Mouse (Mus musculus): ENCODE measurements around the gene Bmx. TPM values are rescaled to one million over a fixed set of nuclear protein-coding genes. Genes with fewer than 3 reads are reported as not detected.
A peak's percentile ranks its signal among the peaks of the same experiment; 100 is the strongest.

Gene Bmx
- 0.46 and 0.74 TPM in 2 replicates for polyA plus RNA-seq (2015; fragmentation: Nextera tagmentation; extraction: Ambion mirVana)

DNA sequence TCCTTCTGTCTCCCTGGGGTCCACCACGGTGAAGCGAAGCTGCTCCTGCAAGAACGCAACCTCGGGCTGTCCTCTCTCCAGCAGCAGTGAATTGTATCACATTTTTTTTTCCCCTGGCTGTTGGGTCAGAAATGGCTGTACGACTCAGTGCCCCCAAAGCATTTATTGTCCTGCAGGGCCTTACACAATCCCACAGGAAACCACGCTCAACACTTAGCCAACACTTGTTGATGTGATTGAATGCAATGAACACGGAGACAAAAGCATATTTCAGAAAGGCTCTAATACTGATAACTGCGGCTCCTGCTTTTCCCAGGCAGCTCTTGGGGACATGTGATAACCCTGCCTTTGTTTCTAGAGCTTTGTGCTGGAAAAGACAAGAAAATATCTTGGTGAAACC lies at the start of gene Bmx:
TSS of gene Bmx (minus strand) at position 137 of the 400 bp plus-strand sequence.
- Histone ChIP-seq H3K4me1 (ENCODE audit: control insufficient read depth, insufficient read depth, low read length) (no peaks in the 10 kb centered on the region), H3K9me3 (replicated peaks; ENCODE audit: control insufficient read depth, low read length, poor library complexity, severe bottlenecking) (no peaks in the 10 kb centered on the region), H3K4me2 (ENCODE audit: low read length) (no peak within 1 kb of the TSS), H3K9ac (ENCODE audit: low read depth, low read length) (no peak within 1 kb of the TSS), H3K36me3 (ENCODE audit: control insufficient read depth, insufficient read depth, low read length) (no peaks in the 10 kb centered on the region), H3K27ac (ENCODE audit: low read length) (no peak within 1 kb of the TSS), H3K27me3 (ENCODE audit: control insufficient read depth, insufficient read depth, low read depth, low read length) (no peaks in the 10 kb centered on the region; the same call in 1 of the 2 replicates), H3K4me3 (ENCODE audit: low read depth, low read length) (no peak within 1 kb of the TSS)
- WGBS: 85% methylated on average over 8 of the region's 8 CpGs
- ATAC-seq: no peak

DNA sequence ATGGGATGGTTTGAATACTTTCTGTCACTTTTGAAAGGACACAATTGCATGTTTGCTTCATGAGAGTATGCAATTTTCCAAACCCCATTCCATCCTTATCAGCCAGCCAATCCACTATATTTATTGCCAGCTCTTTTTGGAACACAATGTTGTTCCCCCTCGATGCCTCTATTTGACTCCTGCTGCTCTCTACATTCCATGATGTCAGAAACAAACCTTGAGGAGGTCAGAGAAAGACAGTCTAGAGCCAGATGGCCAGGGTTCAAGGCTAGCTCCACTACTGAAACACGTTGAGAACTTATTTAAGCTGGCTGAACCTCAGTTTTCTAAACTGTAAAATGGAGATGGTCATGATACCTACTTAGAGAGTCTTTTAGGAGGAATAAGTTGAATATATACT lies 48.3 kb upstream of the Bmx start:
- 68% methylated on average over 2 of the region's 2 CpGs for WGBS
- no peak overlapping the region for H3K9ac ChIP-seq (ENCODE audit: low read depth, low read length)
- no peaks in the 10 kb centered on the region for H3K4me1 ChIP-seq (ENCODE audit: control insufficient read depth, insufficient read depth, low read length)
- no peaks in the 10 kb centered on the region for H3K36me3 ChIP-seq (ENCODE audit: control insufficient read depth, insufficient read depth, low read length)
- no peak overlapping the region for H3K27ac ChIP-seq (ENCODE audit: low read length)
- no peaks in the 10 kb centered on the region for H3K27me3 ChIP-seq (ENCODE audit: control insufficient read depth, insufficient read depth, low read depth, low read length)
- no peaks in the 10 kb centered on the region for H3K9me3 ChIP-seq (replicated peaks; ENCODE audit: control insufficient read depth, low read length, poor library complexity, severe bottlenecking)
- no peak for ATAC-seq
- H3K4me3 ChIP-seq (ENCODE audit: low read depth, low read length): no peak overlapping the region
- H3K4me2 ChIP-seq (ENCODE audit: low read length): no peak overlapping the region

DNA sequence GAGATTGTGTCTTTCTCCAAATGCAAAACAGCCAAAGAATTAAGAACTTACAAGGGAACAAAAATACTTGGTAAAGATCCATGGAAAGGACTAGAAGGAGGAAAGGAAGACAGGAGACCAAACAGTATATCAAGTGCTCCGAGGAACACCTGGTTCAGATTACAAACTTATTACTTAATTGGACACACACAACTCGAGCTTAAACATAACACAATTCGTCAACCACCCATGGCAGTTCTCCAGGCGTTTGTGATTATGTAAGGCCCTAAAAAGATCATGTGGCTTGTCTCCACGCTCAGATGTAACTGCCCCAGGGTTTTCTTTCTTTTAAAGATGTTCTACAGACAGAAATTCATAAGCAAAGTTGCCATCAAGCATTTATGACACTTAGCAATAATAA lies 33.2 kb upstream of the Bmx start:
- Histone ChIP-seq H3K4me2 (ENCODE audit: low read length) (no peak overlapping the region), H3K9me3 (replicated peaks; ENCODE audit: control insufficient read depth, low read length, poor library complexity, severe bottlenecking) (no peaks in the 10 kb centered on the region), H3K4me1 (ENCODE audit: control insufficient read depth, insufficient read depth, low read length) (no peaks in the 10 kb centered on the region), H3K27ac (ENCODE audit: low read length) (no peak overlapping the region), H3K4me3 (ENCODE audit: low read depth, low read length) (no peak overlapping the region), H3K9ac (ENCODE audit: low read depth, low read length) (no peak overlapping the region), H3K36me3 (ENCODE audit: control insufficient read depth, insufficient read depth, low read length) (no peaks in the 10 kb centered on the region), H3K27me3 (ENCODE audit: control insufficient read depth, insufficient read depth, low read depth, low read length) (no peaks in the 10 kb centered on the region)
- ATAC-seq: no peak
- WGBS: 74% methylated on average over 5 of the region's 5 CpGs

DNA sequence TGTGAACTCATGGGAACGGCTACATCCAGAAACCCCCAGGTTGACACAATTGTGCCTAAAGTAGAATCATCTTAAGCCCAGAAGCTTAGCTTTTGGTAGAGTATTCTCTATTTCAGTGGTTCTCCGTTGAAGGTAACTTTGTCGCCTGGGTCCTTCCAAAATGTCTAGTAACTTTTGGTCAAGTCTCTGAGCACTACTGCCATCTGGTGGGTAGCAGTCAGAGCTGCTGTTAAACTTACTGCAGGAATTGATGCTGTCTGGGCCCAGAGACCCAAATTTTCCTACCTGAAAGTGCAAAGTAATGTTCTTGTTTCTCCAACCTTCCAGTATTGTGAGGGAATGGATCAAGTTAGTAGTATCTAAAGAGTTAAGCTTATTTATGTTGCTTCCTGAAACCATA lies 29.1 kb upstream of the Bmx start:
- no peak for ATAC-seq
- Histone ChIP-seq H3K4me2 (ENCODE audit: low read length) (no peak overlapping the region), H3K9me3 (replicated peaks; ENCODE audit: control insufficient read depth, low read length, poor library complexity, severe bottlenecking) (no peaks in the 10 kb centered on the region), H3K4me3 (ENCODE audit: low read depth, low read length) (no peak overlapping the region), H3K36me3 (ENCODE audit: control insufficient read depth, insufficient read depth, low read length) (no peaks in the 10 kb centered on the region), H3K4me1 (ENCODE audit: control insufficient read depth, insufficient read depth, low read length) (no peaks in the 10 kb centered on the region), H3K27me3 (ENCODE audit: control insufficient read depth, insufficient read depth, low read depth, low read length) (no peaks in the 10 kb centered on the region), H3K9ac (ENCODE audit: low read depth, low read length) (no peak overlapping the region), H3K27ac (ENCODE audit: low read length) (no peak overlapping the region)
- WGBS: 64% methylated on average over 3 of the region's 3 CpGs

DNA sequence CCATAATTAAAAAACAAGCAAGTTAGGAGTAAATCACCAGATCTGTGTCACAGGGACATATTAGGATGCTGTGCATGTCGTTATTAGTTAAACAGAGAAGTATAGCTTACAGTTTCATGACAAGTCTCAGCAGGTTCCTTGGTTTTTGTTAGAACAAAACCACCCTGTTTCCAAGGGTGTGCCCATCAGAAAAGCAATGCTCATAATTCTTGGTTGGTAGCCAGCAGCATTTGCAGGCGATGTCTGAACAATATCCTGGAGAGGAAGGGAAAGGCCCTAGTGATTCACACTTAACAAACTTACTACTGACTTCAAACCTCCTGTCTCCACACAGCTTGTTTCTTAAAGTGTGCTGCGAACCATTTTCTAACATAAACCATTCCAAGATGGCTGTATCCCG lies 25.8 kb upstream of the Bmx start:
- Histone ChIP-seq H3K27ac (ENCODE audit: low read length) (no peak overlapping the region), H3K4me2 (ENCODE audit: low read length) (no peak overlapping the region), H3K9ac (ENCODE audit: low read depth, low read length) (no peak overlapping the region), H3K36me3 (ENCODE audit: control insufficient read depth, insufficient read depth, low read length) (no peaks in the 10 kb centered on the region), H3K4me3 (ENCODE audit: low read depth, low read length) (no peak overlapping the region), H3K27me3 (ENCODE audit: control insufficient read depth, insufficient read depth, low read depth, low read length) (no peaks in the 10 kb centered on the region), H3K4me1 (ENCODE audit: control insufficient read depth, insufficient read depth, low read length) (no peaks in the 10 kb centered on the region), H3K9me3 (replicated peaks; ENCODE audit: control insufficient read depth, low read length, poor library complexity, severe bottlenecking) (no peaks in the 10 kb centered on the region)
- ATAC-seq: no peak
- WGBS: 76% methylated on average over 4 of the region's 4 CpGs

DNA sequence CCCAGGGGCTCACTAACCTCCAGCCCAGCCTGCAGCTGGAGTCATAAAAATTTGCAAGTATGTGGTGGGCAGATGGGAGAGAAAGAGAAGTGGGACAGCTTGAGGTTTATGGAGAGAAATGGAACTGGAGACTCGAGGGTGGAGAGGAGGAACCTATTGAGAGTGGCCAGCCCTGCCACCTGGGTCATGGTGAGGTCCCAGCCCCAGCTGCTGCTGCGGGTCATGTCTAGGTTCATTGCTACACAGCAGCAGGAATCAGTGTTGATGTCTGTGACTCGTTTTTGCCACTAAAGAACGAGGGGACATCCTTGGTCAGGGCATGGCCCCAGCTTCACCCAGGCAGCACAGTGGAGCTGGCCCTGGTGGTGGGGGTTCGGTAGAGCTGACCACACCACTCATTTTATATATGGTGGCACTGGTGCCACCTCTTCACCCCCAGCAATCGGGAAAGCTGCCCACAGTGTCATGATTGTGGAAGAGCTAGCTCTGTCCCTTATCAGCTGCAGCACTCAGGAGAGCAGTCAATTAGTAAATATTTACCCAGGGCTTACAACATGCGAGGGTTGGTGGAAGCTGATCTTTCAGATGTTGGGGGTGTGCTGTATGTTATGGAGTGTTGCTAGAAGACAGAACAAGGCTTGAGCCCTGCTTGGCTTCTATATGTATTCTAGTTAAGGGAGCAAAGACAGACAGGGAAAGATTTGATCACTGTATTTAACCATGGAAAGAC lies 23.1 kb upstream of the Bmx start:
- Histone ChIP-seq H3K4me2 (ENCODE audit: low read length) (no peak overlapping the region), H3K4me3 (ENCODE audit: low read depth, low read length) (no peak overlapping the region), H3K27ac (ENCODE audit: low read length) (no peak overlapping the region), H3K36me3 (ENCODE audit: control insufficient read depth, insufficient read depth, low read length) (no peaks in the 10 kb centered on the region), H3K27me3 (ENCODE audit: control insufficient read depth, insufficient read depth, low read depth, low read length) (no peaks in the 10 kb centered on the region), H3K4me1 (ENCODE audit: control insufficient read depth, insufficient read depth, low read length) (no peaks in the 10 kb centered on the region), H3K9me3 (replicated peaks; ENCODE audit: control insufficient read depth, low read length, poor library complexity, severe bottlenecking) (no peaks in the 10 kb centered on the region), H3K9ac (ENCODE audit: low read depth, low read length) (no peak overlapping the region)
- ATAC-seq: no peak
- 77% methylated on average over 7 of the region's 7 CpGs for WGBS

DNA sequence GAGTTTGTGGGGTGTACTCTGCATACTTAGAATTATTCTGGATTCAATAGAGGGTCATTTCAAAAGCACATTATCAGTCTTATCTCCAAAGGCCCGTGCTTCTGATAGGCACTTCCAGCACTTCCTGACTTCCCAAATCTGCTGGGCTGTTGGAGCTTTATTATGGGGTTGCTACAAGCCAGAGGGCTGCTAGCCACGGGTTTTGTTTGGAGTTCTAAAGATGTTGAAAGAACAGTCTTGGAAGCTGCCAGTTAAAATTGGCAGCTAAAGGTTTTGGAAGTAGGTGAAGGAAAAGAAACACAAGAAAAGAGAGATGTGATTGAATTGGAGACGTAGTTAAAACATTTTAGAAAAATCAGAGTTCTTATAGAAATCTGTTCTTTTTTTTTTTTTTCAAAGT lies 17.5 kb upstream of the Bmx start:
- 64% methylated on average over 3 of the region's 3 CpGs for WGBS

DNA sequence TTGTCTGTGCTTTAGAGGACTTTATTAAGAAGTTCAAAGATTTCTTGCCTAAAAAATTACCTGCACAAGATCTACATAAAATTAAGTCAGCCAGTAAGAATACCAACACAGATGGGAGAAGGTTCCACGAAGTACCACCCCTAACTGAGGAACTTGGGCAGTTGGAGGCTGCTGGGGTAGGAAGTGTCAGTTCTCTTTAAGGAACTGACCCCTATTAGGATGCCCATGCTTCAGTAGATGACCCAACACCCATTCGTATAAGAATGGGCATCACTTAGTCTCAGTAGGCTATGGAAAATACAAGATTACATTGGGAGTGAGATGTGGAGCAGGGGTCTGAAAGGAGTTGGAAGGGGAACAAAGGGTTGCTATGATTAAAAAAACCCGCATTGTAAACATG lies 12.6 kb upstream of the Bmx start:
- Histone ChIP-seq H3K27ac (ENCODE audit: low read length) (no peak overlapping the region), H3K27me3 (ENCODE audit: control insufficient read depth, insufficient read depth, low read depth, low read length) (no peaks in the 10 kb centered on the region), H3K36me3 (ENCODE audit: control insufficient read depth, insufficient read depth, low read length) (no peaks in the 10 kb centered on the region), H3K4me2 (ENCODE audit: low read length) (no peak overlapping the region), H3K9me3 (replicated peaks; ENCODE audit: control insufficient read depth, low read length, poor library complexity, severe bottlenecking) (no peaks in the 10 kb centered on the region), H3K9ac (ENCODE audit: low read depth, low read length) (no peak overlapping the region), H3K4me1 (ENCODE audit: control insufficient read depth, insufficient read depth, low read length) (no peaks in the 10 kb centered on the region), H3K4me3 (ENCODE audit: low read depth, low read length) (no peak overlapping the region)
- WGBS: 94% methylated on average over 3 of the region's 3 CpGs
- no peak for ATAC-seq

More for the DNA sequence above, 17.5 kb upstream of the Bmx start:
- Histone ChIP-seq H3K27me3 (ENCODE audit: control insufficient read depth, insufficient read depth, low read depth, low read length) (no peaks in the 10 kb centered on the region), H3K4me1 (ENCODE audit: control insufficient read depth, insufficient read depth, low read length) (no peaks in the 10 kb centered on the region), H3K36me3 (ENCODE audit: control insufficient read depth, insufficient read depth, low read length) (no peaks in the 10 kb centered on the region), H3K27ac (ENCODE audit: low read length) (no peak overlapping the region), H3K4me2 (ENCODE audit: low read length) (no peak overlapping the region), H3K4me3 (ENCODE audit: low read depth, low read length) (no peak overlapping the region), H3K9ac (ENCODE audit: low read depth, low read length) (no peak overlapping the region), H3K9me3 (replicated peaks; ENCODE audit: control insufficient read depth, low read length, poor library complexity, severe bottlenecking) (no peaks in the 10 kb centered on the region)
- ATAC-seq: no peak

DNA sequence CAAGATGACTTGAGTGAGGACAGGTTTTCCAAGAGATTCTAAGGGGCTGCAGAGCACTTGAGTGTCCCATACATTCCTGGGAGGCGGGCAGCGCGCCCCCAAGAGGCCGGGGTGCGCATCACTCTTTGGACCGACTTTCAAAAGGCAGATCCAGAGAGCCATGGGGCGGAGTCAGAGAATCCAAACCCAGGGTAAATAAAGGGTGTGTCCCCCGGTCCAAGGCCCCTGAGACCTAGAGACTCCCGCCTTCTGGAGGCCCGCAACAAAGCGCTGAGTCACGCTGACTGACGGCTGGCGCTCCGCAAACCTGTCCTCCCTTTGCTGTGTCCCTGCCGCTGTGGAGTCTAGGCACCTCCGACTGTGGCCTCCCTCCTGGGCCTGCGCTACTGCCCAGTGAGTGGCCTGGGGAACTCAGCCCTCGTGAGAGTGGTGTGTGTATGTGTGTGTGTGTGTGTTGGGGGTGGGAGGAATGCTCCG lies 11.3 kb upstream of the Bmx start, which contains the start of gene Pir:
TSS of gene Pir (plus strand) at position 87 of the 477 bp plus-strand sequence.
- 11% methylated on average over 20 of the region's 20 CpGs for WGBS
- Histone ChIP-seq H3K27me3 (ENCODE audit: control insufficient read depth, insufficient read depth, low read depth, low read length) (no peaks in the 10 kb centered on the region), H3K4me1 (ENCODE audit: control insufficient read depth, insufficient read depth, low read length) (no peaks in the 10 kb centered on the region), H3K9me3 (replicated peaks; ENCODE audit: control insufficient read depth, low read length, poor library complexity, severe bottlenecking) (no peaks in the 10 kb centered on the region), H3K36me3 (ENCODE audit: control insufficient read depth, insufficient read depth, low read length) (no peaks in the 10 kb centered on the region), H3K9ac (ENCODE audit: low read depth, low read length) (peak within 1 kb of the TSS; percentile 62; the same call in 1 of the 2 replicates), H3K27ac (ENCODE audit: low read length) (no peak within 1 kb of the TSS), H3K4me2 (ENCODE audit: low read length) (peak within 1 kb of the TSS; percentile 60), H3K4me3 (ENCODE audit: low read depth, low read length) (peak within 1 kb of the TSS; percentile 39)
- peak; percentile 72 for ATAC-seq

All from midbrain, embryonic 16.5 days (tissue).